Mouse (Mus musculus): ENCODE data around the gene Naa15. TPM values are rescaled to one million over a fixed set of nuclear protein-coding genes. Genes with fewer than 3 reads are reported as not detected.

Naa15 gene
- total and polyA plus RNA-seq, 2 experiments from 2014 or later, result 21.2 to 23.6 TPM

DNA sequence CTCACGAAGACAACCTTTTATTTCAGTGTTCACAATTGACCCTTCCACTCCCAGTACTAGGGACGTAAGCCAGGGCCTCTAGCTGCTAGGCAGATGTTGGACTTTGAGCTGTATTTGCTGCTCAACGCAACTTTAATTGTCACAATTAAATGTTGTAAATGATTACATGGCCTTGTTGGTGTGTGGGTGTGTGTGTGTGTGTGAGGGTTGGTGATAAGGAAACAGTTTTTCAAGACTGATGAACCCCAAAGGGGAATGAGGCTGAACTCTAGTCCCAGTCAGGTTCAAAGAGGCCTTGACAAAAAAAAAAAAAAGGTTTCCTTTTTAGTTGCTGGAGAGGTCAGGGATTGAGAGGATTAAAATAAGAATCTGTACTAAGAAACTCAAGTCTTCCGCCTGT lies 102.5 kb downstream of the Naa15 start:
- WGBS, result 82% methylated on average over 4 of the region's 4 CpGs
- no peaks in the 10 kb centered on the region for H3K27me3 ChIP-seq (ENCODE audit: control insufficient read depth, insufficient read depth, low read length)
- H3K4me3 ChIP-seq (ENCODE audit: low read depth, low read length), result no peak overlapping the region
- TF ChIP-seq CTCF (IDR thresholded peaks at IDR 0.05; ENCODE audit: low read depth), result no peak
- TF ChIP-seq EP300 (IDR thresholded peaks at IDR 0.05; ENCODE audit: low read depth), result no peak
- DNase-seq (ENCODE audit: low spot score) (no peak), ATAC-seq (ENCODE audit: insufficient read depth, low read depth) (no peak)
- H3K4me2 ChIP-seq (ENCODE audit: low read depth, low read length), result no peak overlapping the region
- H3K27ac ChIP-seq (ENCODE audit: low read depth), result no peak overlapping the region
- H3K9ac ChIP-seq (replicated peaks; ENCODE audit: low read depth, low read length), result no peak overlapping the region
- no peaks in the 10 kb centered on the region for H3K4me1 ChIP-seq (ENCODE audit: control insufficient read depth, insufficient read depth)
- H3K9me3 ChIP-seq (replicated peaks; ENCODE audit: control insufficient read depth, low read length), result no peaks in the 10 kb centered on the region
- H3K36me3 ChIP-seq (replicated peaks; ENCODE audit: control insufficient read depth, insufficient read depth, low read length), result peaks cover 51% of the 10 kb centered on the region

DNA sequence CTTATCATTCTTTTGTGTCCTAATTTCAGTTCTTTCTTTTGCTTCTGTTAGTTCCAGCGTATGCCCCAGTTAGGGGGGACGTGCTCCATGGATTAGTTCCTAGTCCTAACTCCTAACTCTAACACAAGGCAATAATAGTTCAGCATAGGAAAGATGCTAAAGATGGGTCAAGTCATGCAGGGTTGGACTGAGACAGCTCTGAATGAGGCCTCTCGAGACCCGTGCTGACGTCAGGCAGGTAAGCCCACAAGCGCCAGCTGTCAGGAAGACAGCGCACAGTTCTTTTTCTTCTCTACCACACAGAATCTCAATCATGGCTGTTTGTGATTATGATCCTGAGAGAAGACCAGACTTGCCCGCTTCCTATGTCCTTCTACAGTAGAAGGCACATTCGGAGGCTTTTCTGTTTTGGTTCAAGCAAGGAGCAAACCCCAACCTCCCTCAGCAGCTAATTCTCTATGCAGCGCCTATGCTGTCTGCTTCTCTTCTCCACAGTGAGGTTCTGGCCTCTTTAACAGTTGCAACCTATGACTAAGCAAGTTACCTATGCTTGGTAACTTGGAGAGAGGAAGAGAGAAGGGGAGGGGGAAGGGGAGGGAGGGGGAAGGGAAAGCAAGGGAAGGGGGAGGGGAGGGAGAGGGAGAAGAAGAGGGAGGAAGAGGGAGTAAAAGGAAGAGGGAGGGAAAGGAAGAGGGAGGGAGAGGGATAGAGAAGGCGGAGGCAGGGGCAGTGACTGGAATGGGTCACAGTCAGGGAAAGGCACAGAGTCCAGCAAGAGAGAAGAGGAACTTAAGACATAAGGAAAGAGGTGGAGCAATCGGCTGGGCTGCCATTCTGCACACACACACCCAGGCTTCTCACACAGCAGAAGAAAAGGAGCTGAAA lies 103.2 kb downstream of the Naa15 start:
- ATAC-seq (ENCODE audit: insufficient read depth, low read depth) (no peak), DNase-seq (ENCODE audit: low spot score) (no peak)
- Histone ChIP-seq H3K4me1 (ENCODE audit: control insufficient read depth, insufficient read depth) (no peaks in the 10 kb centered on the region), H3K27ac (ENCODE audit: low read depth) (0 out of 2 replicates have a peak overlapping the region, but pooled peaks have one; percentile 13), H3K4me2 (ENCODE audit: low read depth, low read length) (no peak overlapping the region), H3K9me3 (replicated peaks; ENCODE audit: control insufficient read depth, low read length) (no peaks in the 10 kb centered on the region), H3K27me3 (ENCODE audit: control insufficient read depth, insufficient read depth, low read length) (no peaks in the 10 kb centered on the region), H3K36me3 (replicated peaks; ENCODE audit: control insufficient read depth, insufficient read depth, low read length) (peaks cover 57% of the 10 kb centered on the region), H3K4me3 (ENCODE audit: low read depth, low read length) (no peak overlapping the region), H3K9ac (replicated peaks; ENCODE audit: low read depth, low read length) (no peak overlapping the region)
- TF ChIP-seq CTCF (IDR thresholded peaks at IDR 0.05; ENCODE audit: low read depth) (no peak), EP300 (IDR thresholded peaks at IDR 0.05; ENCODE audit: low read depth) (no peak)
- 77% methylated on average over 12 of the region's 12 CpGs for WGBS

DNA sequence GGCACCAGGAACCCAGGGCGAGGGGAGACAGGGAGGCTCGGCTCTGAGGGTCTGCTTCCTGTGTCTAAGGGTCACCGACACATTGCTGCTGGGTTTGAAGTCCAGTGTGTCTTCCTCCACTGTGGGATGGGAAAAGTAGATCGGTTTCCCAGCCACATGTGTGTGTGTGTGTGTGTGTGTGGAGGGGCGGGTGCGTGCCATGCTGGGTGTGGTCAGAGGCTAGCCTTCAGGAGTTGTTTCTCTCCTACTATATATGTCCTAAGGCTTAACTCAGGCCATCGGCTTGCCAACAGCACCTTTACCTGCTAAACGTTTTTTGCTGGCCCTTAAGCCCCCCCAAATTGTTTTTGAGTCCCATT lies 103.8 kb downstream of the Naa15 start:
- H3K36me3 ChIP-seq (replicated peaks; ENCODE audit: control insufficient read depth, insufficient read depth, low read length), result peaks cover 63% of the 10 kb centered on the region

DNA sequence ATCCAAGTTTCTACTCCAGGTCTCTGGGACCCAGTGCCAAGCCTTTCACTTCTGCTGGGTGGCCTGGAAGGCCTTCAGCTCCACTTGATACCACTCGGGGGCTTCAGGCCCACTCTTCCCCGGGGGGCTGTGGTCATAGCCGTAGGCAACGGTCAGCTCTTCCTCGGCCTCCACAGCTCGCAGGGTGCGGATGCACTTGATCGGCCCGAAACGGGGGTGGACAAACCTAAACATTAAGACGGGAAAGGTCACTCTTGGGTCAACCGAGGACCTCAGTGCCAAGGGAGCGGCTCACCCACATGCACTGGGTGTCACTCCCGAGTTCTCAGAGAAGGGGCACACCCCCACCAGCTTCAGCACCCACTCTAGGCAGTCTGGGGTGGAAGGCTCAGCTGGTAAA lies 106.3 kb downstream of the Naa15 start:
- no peak for TF ChIP-seq CTCF (IDR thresholded peaks at IDR 0.05; ENCODE audit: low read depth)
- TF ChIP-seq EP300 (IDR thresholded peaks at IDR 0.05; ENCODE audit: low read depth), result no peak
- 90% methylated on average over 14 of the region's 14 CpGs for WGBS
- H3K9me3 ChIP-seq (replicated peaks; ENCODE audit: control insufficient read depth, low read length), result no peaks in the 10 kb centered on the region
- H3K36me3 ChIP-seq (replicated peaks; ENCODE audit: control insufficient read depth, insufficient read depth, low read length), result peaks cover 80% of the 10 kb centered on the region
- DNase-seq (ENCODE audit: low spot score) (no peak), ATAC-seq (ENCODE audit: insufficient read depth, low read depth) (no peak)
- H3K9ac ChIP-seq (replicated peaks; ENCODE audit: low read depth, low read length), result no peak overlapping the region
- no peak overlapping the region for H3K4me2 ChIP-seq (ENCODE audit: low read depth, low read length)
- H3K27me3 ChIP-seq (ENCODE audit: control insufficient read depth, insufficient read depth, low read length), result no peaks in the 10 kb centered on the region
- H3K27ac ChIP-seq (ENCODE audit: low read depth), result no peak overlapping the region
- no peak overlapping the region for H3K4me3 ChIP-seq (ENCODE audit: low read depth, low read length)
- H3K4me1 ChIP-seq (ENCODE audit: control insufficient read depth, insufficient read depth), result no peaks in the 10 kb centered on the region

More for the DNA sequence above, 103.8 kb downstream of the Naa15 start:
- WGBS, result 56% methylated on average over 8 of the region's 8 CpGs
- ATAC-seq (ENCODE audit: insufficient read depth, low read depth) (no peak), DNase-seq (ENCODE audit: low spot score) (no peak)
- no peaks in the 10 kb centered on the region for H3K27me3 ChIP-seq (ENCODE audit: control insufficient read depth, insufficient read depth, low read length)
- TF ChIP-seq CTCF (IDR thresholded peaks at IDR 0.05; ENCODE audit: low read depth), result no peak
- no peak for TF ChIP-seq EP300 (IDR thresholded peaks at IDR 0.05; ENCODE audit: low read depth)
- no peak overlapping the region for H3K4me2 ChIP-seq (ENCODE audit: low read depth, low read length)
- 0 out of 2 replicates have a peak overlapping the region, but pooled peaks have one; percentile 13 for H3K27ac ChIP-seq (ENCODE audit: low read depth)
- no peaks in the 10 kb centered on the region for H3K4me1 ChIP-seq (ENCODE audit: control insufficient read depth, insufficient read depth)
- no peak overlapping the region for H3K4me3 ChIP-seq (ENCODE audit: low read depth, low read length)
- no peak overlapping the region for H3K9ac ChIP-seq (replicated peaks; ENCODE audit: low read depth, low read length)
- H3K9me3 ChIP-seq (replicated peaks; ENCODE audit: control insufficient read depth, low read length), result no peaks in the 10 kb centered on the region

DNA sequence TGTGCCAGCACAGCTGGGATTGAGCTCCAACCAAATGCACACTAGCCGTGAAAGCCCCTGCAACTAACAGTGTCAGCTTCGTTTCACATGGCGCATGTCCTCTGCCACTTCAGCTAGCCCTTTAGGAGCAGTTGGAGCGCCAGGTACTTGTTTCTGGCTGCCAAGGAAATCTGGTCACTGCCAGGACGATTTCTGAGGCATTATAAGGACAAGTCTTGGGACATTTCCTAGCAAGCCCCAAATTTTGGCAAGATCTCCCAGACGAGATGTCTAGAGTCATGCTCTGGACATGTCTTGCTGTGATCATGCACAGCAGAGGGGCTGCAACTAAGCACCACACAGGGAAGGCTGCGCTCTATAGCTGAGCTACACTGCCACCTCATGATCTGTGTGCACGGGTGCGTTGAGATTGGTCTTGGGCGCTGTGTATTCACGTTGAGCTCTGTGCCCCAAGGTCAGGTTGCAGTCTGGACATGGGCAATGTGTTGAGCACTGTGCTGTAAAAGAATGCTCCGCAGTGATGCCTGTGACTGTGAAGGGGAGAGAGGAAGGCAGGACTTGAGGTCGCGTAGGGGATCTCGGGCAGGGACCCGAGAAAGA lies 110.3 kb downstream of the Naa15 start:
- Histone ChIP-seq H3K9me3 (replicated peaks; ENCODE audit: control insufficient read depth, low read length) (no peaks in the 10 kb centered on the region), H3K4me3 (ENCODE audit: low read depth, low read length) (no peak overlapping the region), H3K4me1 (ENCODE audit: control insufficient read depth, insufficient read depth) (no peaks in the 10 kb centered on the region), H3K27me3 (ENCODE audit: control insufficient read depth, insufficient read depth, low read length) (no peaks in the 10 kb centered on the region), H3K4me2 (ENCODE audit: low read depth, low read length) (no peak overlapping the region), H3K36me3 (replicated peaks; ENCODE audit: control insufficient read depth, insufficient read depth, low read length) (peaks cover 97% of the 10 kb centered on the region), H3K9ac (replicated peaks; ENCODE audit: low read depth, low read length) (no peak overlapping the region), H3K27ac (ENCODE audit: low read depth) (no peak overlapping the region)
- DNase-seq (ENCODE audit: low spot score), result no peak
- ATAC-seq (ENCODE audit: insufficient read depth, low read depth), result no peak
- WGBS, result 85% methylated on average over 16 of the region's 16 CpGs
- TF ChIP-seq CTCF (IDR thresholded peaks at IDR 0.05; ENCODE audit: low read depth) (no peak), EP300 (IDR thresholded peaks at IDR 0.05; ENCODE audit: low read depth) (no peak)

Other genes starting within 250 kb of the Naa15 start
- gene Noct, start 190.7 kb upstream of the Naa15 start, total RNA-seq (2014; rRNA removed; ENCODE audit: low replicate concordance), result 28.1 and 35.6 TPM in 2 replicates
- gene Noct, start 190.7 kb upstream of the Naa15 start, polyA plus RNA-seq (2015; fragmentation: Nextera tagmentation; extraction: Ambion mirVana), result 8.5 and 11.9 TPM in 2 replicates
- 84.0 and 104 TPM in 2 replicates for gene Elf2, start 74.5 kb upstream of the Naa15 start, total RNA-seq (2014; rRNA removed; ENCODE audit: low replicate concordance)
- 40.7 and 46.5 TPM in 2 replicates for gene Elf2, start 74.5 kb upstream of the Naa15 start, polyA plus RNA-seq (2015; fragmentation: Nextera tagmentation; extraction: Ambion mirVana)
- gene Mgarp, start 18.4 kb upstream of the Naa15 start, total RNA-seq (2014; rRNA removed; ENCODE audit: low replicate concordance), result 3.4 and 3.7 TPM in 2 replicates
- 1.2 and 1.3 TPM in 2 replicates for gene Mgarp, start 18.4 kb upstream of the Naa15 start, polyA plus RNA-seq (2015; fragmentation: Nextera tagmentation; extraction: Ambion mirVana)
- gene Ndufc1, start 6.2 kb upstream of the Naa15 start, total RNA-seq (2014; rRNA removed; ENCODE audit: low replicate concordance), result 358 and 459 TPM in 2 replicates
- gene Ndufc1, start 6.2 kb upstream of the Naa15 start, polyA plus RNA-seq (2015; fragmentation: Nextera tagmentation; extraction: Ambion mirVana), result 3,223 and 3,409 TPM in 2 replicates
- gene Rab33b, start 68.8 kb downstream of the Naa15 start, total RNA-seq (2014; rRNA removed; ENCODE audit: low replicate concordance), result 9.0 and 9.5 TPM in 2 replicates
- gene Rab33b, start 68.8 kb downstream of the Naa15 start, polyA plus RNA-seq (2015; fragmentation: Nextera tagmentation; extraction: Ambion mirVana), result 11.3 and 12.7 TPM in 2 replicates
- gene Setd7, start 145.7 kb downstream of the Naa15 start, total RNA-seq (2014; rRNA removed; ENCODE audit: low replicate concordance), result 24.8 and 54.7 TPM in 2 replicates
- gene Setd7, start 145.7 kb downstream of the Naa15 start, polyA plus RNA-seq (2015; fragmentation: Nextera tagmentation; extraction: Ambion mirVana), result 2.5 and 3.0 TPM in 2 replicates
- gene Mgst2, start 245.2 kb downstream of the Naa15 start, total RNA-seq (2014; rRNA removed; ENCODE audit: low replicate concordance), result 3.2 and 16.5 TPM in 2 replicates
- gene Mgst2, start 245.2 kb downstream of the Naa15 start, polyA plus RNA-seq (2015; fragmentation: Nextera tagmentation; extraction: Ambion mirVana), result 8.7 and 9.4 TPM in 2 replicates

Data from heart, postnatal 0 days (tissue).